Mouse (Mus musculus): ENCODE measurements around the gene Olfr1276.

DNA sequence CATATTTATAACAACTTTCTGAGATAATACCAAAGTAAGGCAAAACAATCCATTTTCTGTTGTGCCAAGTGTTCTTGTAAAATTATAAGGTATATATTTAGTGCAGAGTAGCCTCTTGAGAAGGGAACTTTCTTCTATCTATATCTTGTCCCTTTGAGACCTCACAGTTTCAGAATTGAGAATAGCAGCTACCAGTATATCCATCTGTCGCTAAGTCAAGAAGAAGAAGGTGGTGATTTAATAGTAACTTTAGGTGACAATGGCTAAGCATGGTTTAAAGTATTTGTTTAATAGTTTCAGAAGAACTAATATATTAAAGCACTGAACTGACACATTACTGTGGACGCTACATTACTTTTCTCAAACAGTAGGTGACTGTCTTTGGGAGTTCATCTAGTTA, 19.7 kb downstream of the Olfr1276 start, which contains the start of gene Olfr1277:
- TF ChIP-seq CTCF (IDR thresholded peaks at IDR 0.05; ENCODE audit: control insufficient read depth, insufficient read depth, insufficient read length) (no peak), MYOD1 (IDR thresholded peaks at IDR 0.05; ENCODE audit: control insufficient read depth, insufficient read length, low read depth) (no peak), MAX (IDR thresholded peaks at IDR 0.05) (no peak), USF1 (IDR thresholded peaks at IDR 0.05; ENCODE audit: low read depth) (no peak), MYOG (IDR thresholded peaks at IDR 0.05; ENCODE audit: control insufficient read depth, extremely low read depth, insufficient read length) (no peak), CEBPB (IDR thresholded peaks at IDR 0.05; ENCODE audit: low read depth) (no peak), FOSL1 (IDR thresholded peaks at IDR 0.05; ENCODE audit: insufficient read depth, low read length, poor library complexity, severe bottlenecking) (no peak)
